Mouse (Mus musculus) thymus, adult 2 months (tissue): ENCODE data around the gene Mob2. TPM values are rescaled to one million over a fixed set of nuclear protein-coding genes. Genes with fewer than 3 reads are reported as not detected.

Experiments
- DNase-seq: peaks from one replicate; pipeline ENCODE4 v3.0.0; 2021
- H3K27ac ChIP-seq: fragments of 200-500 bp; 2 replicates; pipeline ENCODE4 v1.5.1; 2012; ENCODE audit warnings: low read length, control low read depth; ENCODE audit not compliant: control insufficient read depth, insufficient read depth
- H3K27me3 ChIP-seq: fragments of 200-500 bp; 2 replicates; pipeline ENCODE4 v1.6.1; 2012; ENCODE audit warnings: mild to moderate bottlenecking, low read length, moderate library complexity, mixed read lengths; ENCODE audit not compliant: control insufficient read depth, insufficient read depth
- H3K36me3 ChIP-seq: fragments of 200-500 bp; 2 replicates; pipeline ENCODE4 v1.6.1; 2012; ENCODE audit warnings: mild to moderate bottlenecking, low read length, moderate library complexity; ENCODE audit not compliant: control insufficient read depth, insufficient read depth
- H3K4me1 ChIP-seq: fragments of 200-500 bp; replicated peaks from 2 replicates; pipeline ENCODE4 v1.6.1; 2012; ENCODE audit warnings: low read length; ENCODE audit not compliant: control insufficient read depth, insufficient read depth
- H3K4me3 ChIP-seq: fragments of 200-500 bp; 2 replicates; pipeline ENCODE4 v1.5.1; 2012; ENCODE audit warnings: mild to moderate bottlenecking, low read length, control low read depth, moderate library complexity; ENCODE audit not compliant: control insufficient read depth, insufficient read depth
- CTCF ChIP-seq: fragments of 200-500 bp; IDR thresholded peaks from 2 replicates; pipeline ENCODE4 v1.5.1; 2012; ENCODE audit warnings: mild to moderate bottlenecking, control low read depth, low read length, moderate library complexity, borderline replicate concordance; ENCODE audit not compliant: control insufficient read depth, poor library complexity, insufficient read depth; ENCODE audit errors: extremely low read depth
- POLR2A ChIP-seq: fragments of 200-500 bp; IDR thresholded peaks from 2 replicates; pipeline ENCODE4 v1.6.1; 2012; ENCODE audit warnings: mild to moderate bottlenecking, low read length, control low read depth, moderate library complexity; ENCODE audit not compliant: control insufficient read depth, poor library complexity, insufficient read depth; ENCODE audit errors: extremely low read depth
- WGBS: fragments of 180-500 bp; shearing (Covaris S2); methylation state at CpG from one replicate; pipeline ENCODE4 v1.1.7; 2018; 5-methylcytosine and 5-hydroxymethylcytosine counted together
- polyA plus RNA-seq: library from polyadenylated mRNA; depleted of rRNA; stranded (reverse); fragments of >200 nt; gene quantifications from 2 replicates; pipeline ENCODE4 v1.2.3, GENCODE M21; 2012; rRNA removed

Gene Mob2
- polyA plus RNA-seq, 1 experiment = 73.5 TPM

DNA sequence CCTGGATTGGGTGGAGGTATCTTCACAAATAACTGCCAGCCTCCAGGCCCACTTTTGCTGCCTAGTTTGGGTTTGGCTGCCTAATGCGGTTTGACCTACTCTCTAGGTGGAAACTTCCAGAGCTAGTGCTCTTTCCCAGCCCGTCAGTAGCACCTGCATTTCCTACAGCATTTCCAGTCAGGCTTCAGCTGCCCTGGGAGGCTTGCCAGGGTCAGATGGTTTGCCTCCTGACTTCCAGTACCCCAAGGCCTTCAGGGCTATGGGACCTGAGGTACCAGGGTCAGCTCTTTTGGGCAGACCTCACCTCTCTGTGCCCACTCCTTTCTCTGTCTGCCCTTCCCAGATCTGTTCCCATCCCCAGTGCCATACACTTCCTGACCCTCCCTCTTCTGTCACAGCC, 99.9 kb downstream of the Mob2 start:
- no peaks in the 10 kb centered on the region for H3K27me3 ChIP-seq
- H3K27ac ChIP-seq = no peak overlapping the region
- H3K36me3 ChIP-seq = no peaks in the 10 kb centered on the region
- DNase-seq = no peak
- no peaks in the 10 kb centered on the region for H3K4me1 ChIP-seq
- TF ChIP-seq POLR2A = no peak
- TF ChIP-seq CTCF = no peak
- H3K4me3 ChIP-seq = no peak overlapping the region
- 89% methylated on average over 2 of the region's 2 CpGs for WGBS

DNA sequence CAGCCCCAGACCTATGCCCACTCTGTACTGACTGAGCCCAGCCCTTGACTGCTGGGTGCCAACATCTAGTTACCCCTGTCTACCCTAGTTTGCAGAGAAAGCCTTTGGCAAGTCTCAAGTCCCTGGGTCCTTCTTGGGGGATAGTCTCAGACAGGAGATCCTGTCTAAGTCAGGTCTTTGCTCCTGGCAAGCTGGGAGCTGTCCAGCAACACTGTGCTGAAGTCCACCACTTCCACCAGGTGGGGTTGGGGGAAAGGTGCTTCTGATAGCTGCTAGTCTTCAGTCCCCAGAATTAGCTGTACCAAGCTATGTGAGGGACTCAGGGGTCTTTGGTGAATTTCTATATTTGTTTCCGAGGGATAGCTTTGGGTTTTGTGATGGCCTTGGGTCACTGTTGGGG, 101.7 kb downstream of the Mob2 start:
- no peaks in the 10 kb centered on the region for H3K27me3 ChIP-seq
- no peaks in the 10 kb centered on the region for H3K36me3 ChIP-seq
- 86% methylated on average over 1 of the region's 1 CpGs for WGBS
- no peak overlapping the region for H3K27ac ChIP-seq
- DNase-seq = no peak
- no peaks in the 10 kb centered on the region for H3K4me1 ChIP-seq
- H3K4me3 ChIP-seq = no peak overlapping the region
- TF ChIP-seq POLR2A (no peak), CTCF (no peak)

Other genes starting within 250 kb of the Mob2 start
- gene Muc5b, start 222.0 kb downstream of the Mob2 start, polyA plus RNA-seq = 0.23 and 0.50 TPM in 2 replicates
- 131 and 134 TPM in 2 replicates for gene Tollip, start 142.6 kb downstream of the Mob2 start, polyA plus RNA-seq
- 0.27 and 0.40 TPM in 2 replicates for gene Brsk2, start 111.3 kb downstream of the Mob2 start, polyA plus RNA-seq
- gene Dusp8, start 34.8 kb upstream of the Mob2 start, polyA plus RNA-seq = 0.98 and 4.0 TPM in 2 replicates
- gene Gm45618, start 59.7 kb upstream of the Mob2 start, polyA plus RNA-seq = not detected in 2 replicates
- gene Gm39115, start 75.0 kb upstream of the Mob2 start, polyA plus RNA-seq = not detected in 2 replicates
- not detected in 2 replicates for gene Gm45337, start 83.5 kb upstream of the Mob2 start, polyA plus RNA-seq
- not detected in 2 replicates for gene Gm29735, start 96.0 kb upstream of the Mob2 start, polyA plus RNA-seq
- gene Gm4553, start 104.7 kb upstream of the Mob2 start, polyA plus RNA-seq = not detected in 2 replicates
- gene Krtap5-2, start 114.9 kb upstream of the Mob2 start, polyA plus RNA-seq = not detected in 2 replicates
- gene Gm10153, start 129.3 kb upstream of the Mob2 start, polyA plus RNA-seq = not detected in 2 replicates
- not detected in 2 replicates for gene Krtap5-3, start 140.3 kb upstream of the Mob2 start, polyA plus RNA-seq
- not detected in 2 replicates for gene Gm7579, start 150.8 kb upstream of the Mob2 start, polyA plus RNA-seq
- gene Krtap5-5, start 168.9 kb upstream of the Mob2 start, polyA plus RNA-seq = not detected in 2 replicates
- 0.19 TPM in 1 of 2 replicates, not detected in the other for gene Gm40460, start 180.0 kb upstream of the Mob2 start, polyA plus RNA-seq
- not detected in 2 replicates for gene Gm2431, start 197.3 kb upstream of the Mob2 start, polyA plus RNA-seq
- gene Gm4559, start 213.3 kb upstream of the Mob2 start, polyA plus RNA-seq = not detected in 2 replicates
- gene Krtap5-1, start 236.1 kb upstream of the Mob2 start, polyA plus RNA-seq = not detected in 2 replicates
- not detected in 2 replicates for gene Krtap5-4, start 242.5 kb upstream of the Mob2 start, polyA plus RNA-seq